Comparison of ENCODE assay signal across 16 mouse cellular contexts in genomic region chr19:34568988-34569895, GRCm38 (mm10). TPM values are rescaled to one million over a fixed set of nuclear protein-coding genes. Genes with fewer than 3 reads are reported as not detected.
DNase-seq lines count a peak whose midpoint lies in the region; ATAC-seq and TF ChIP-seq lines count a peak whose summit lies in the region.
"Had no signal": no experiment of that assay in that cellular context is flagged by ENCODE, and none has a peak within 500 bp of the region (broad histone marks: within the 10 kb centered on the region; RNA-seq: fewer than 3 reads in every experiment).

No protein-coding gene starts in this region.

- H3K4me2 ChIP-seq in kidney, embryonic 15.5 days, result no peak overlapping the region
- H3K4me2 ChIP-seq: hindbrain, embryonic 13.5 days; midbrain, embryonic 13.5 days had no signal

- H3K4me1 ChIP-seq in kidney, embryonic 15.5 days, result peaks cover 16% of the 10 kb centered on the region

- in situ Hi-C loops in Patski (cut with MboI; ENCODE audit: low pct_unique_long_range_greater_than_20kb), result no loop called here

- no peak overlapping the region for H3K9ac ChIP-seq in kidney, embryonic 15.5 days
- H3K9ac ChIP-seq: forebrain, postnatal 0 days; hindbrain, embryonic 13.5 days; midbrain, embryonic 13.5 days had no signal

- POLR2A ChIA-PET in Patski (lab: Charles Lee), result interaction anchor here (1.1 kb wide), 1 partner anchor 15 kb away, joined by 3 read pairs; no protein-coding TSS in a partner anchor

- peak; percentile 37 to 66 for DNase-seq in kidney, adult 8-10 months
- DNase-seq in kidney, postnatal 10 days, result no peak
- peak; percentile 31 for DNase-seq in Patski (ENCODE audit: low read depth, low spot score)
- peak; percentile 44 for DNase-seq in lung, postnatal 25 days (ENCODE audit: low spot score)
- no peak for DNase-seq in thymus, postnatal 10 days (ENCODE audit: low spot score in 2 of 2)
- DNase-seq in left cerebral cortex, adult 11 months (ENCODE audit: low spot score), result no peak
- no peak for DNase-seq in adrenal gland, postnatal 10 days
- DNase-seq: cerebellum, adult 11 months; cerebellum, postnatal 36 days; forebrain, postnatal 0 days; gastrocnemius, postnatal 25 days had no signal

- H3K36me3 ChIP-seq in kidney, embryonic 15.5 days, result 0 out of 2 replicates have a peak, but pooled peaks cover 5% of the 10 kb centered on the region
- H3K36me3 ChIP-seq: hindbrain, embryonic 13.5 days; midbrain, embryonic 13.5 days had no signal

- H3K27me3 ChIP-seq in Patski, result no peaks in the 10 kb centered on the region
- H3K27me3 ChIP-seq in kidney, embryonic 15.5 days, result no peaks in the 10 kb centered on the region
- H3K27me3 ChIP-seq: hindbrain, embryonic 13.5 days; midbrain, embryonic 13.5 days had no signal

- H3K4me3 ChIP-seq in kidney, embryonic 15.5 days (replicated peaks), result no peak overlapping the region
- H3K4me3 ChIP-seq: hindbrain, embryonic 13.5 days; left cerebral cortex, adult 2 months; midbrain, embryonic 13.5 days had no signal

- H3K27ac ChIP-seq in kidney, embryonic 15.5 days, result peak overlapping the region; percentile 60
- H3K27ac ChIP-seq: hindbrain, embryonic 13.5 days; left cerebral cortex, adult 2 months; midbrain, embryonic 13.5 days had no signal

- 57% methylated on average over 7 of the region's 7 CpGs for WGBS in kidney, embryonic 15.5 days

- no peak for TF ChIP-seq CTCF in Patski (IDR thresholded peaks at IDR 0.05)

- CTCF ChIA-PET in Patski (lab: Charles Lee), result interaction anchor here (0.6 to 2.5 kb wide), 9 partner anchors 10 to 62 kb away, joined by 3 to 15 read pairs (median 4); partner anchors contain the start of gene Ifit2

- H3K9me3 ChIP-seq in kidney, embryonic 15.5 days (replicated peaks), result no peaks in the 10 kb centered on the region
- H3K9me3 ChIP-seq: hindbrain, embryonic 13.5 days; midbrain, embryonic 13.5 days had no signal

- ATAC-seq in Patski, result no peak
- no peak for ATAC-seq in kidney, embryonic 15.5 days (replicated peaks; ENCODE audit: low FRiP score)
- ATAC-seq: forebrain, postnatal 0 days; midbrain, embryonic 13.5 days had no signal

RNA-seq across cellular contexts. Expression of gene Ifit3, which starts 14.1 kb away (rescaled TPM):
- 29.7 TPM for polyA plus RNA-seq in Patski (2021)
- polyA plus RNA-seq in kidney, embryonic 15.5 days (2015; fragmentation: Nextera tagmentation; extraction: Ambion mirVana), result 2.0 TPM in 2 replicates
- total RNA-seq in adrenal gland, postnatal 10 days (2021), result 1 to 10 TPM; 2.0 to 3.2 TPM

RNA-seq across cellular contexts. Expression of gene Ifit2, which starts 18.7 kb away (rescaled TPM):
- polyA plus RNA-seq in Patski (2021), result 26.0 TPM
- polyA plus RNA-seq in kidney, embryonic 15.5 days (2015; fragmentation: Nextera tagmentation; extraction: Ambion mirVana), result 9.5 and 9.7 TPM in 2 replicates
- total RNA-seq in adrenal gland, postnatal 10 days (2021), result 1 to 10 TPM; 2.8 to 4.0 TPM

RNA-seq across cellular contexts. Expression of gene Ifit1bl1, which starts 32.5 kb away (rescaled TPM):
- polyA plus RNA-seq in Patski (2021), result 0.41 TPM
- 0.13 and 0.36 TPM in 2 replicates for polyA plus RNA-seq in kidney, embryonic 15.5 days (2015; fragmentation: Nextera tagmentation; extraction: Ambion mirVana)
- total RNA-seq in adrenal gland, postnatal 10 days (2021), result under 1 TPM; 0.15 to 0.30 TPM
- total RNA-seq: gastrocnemius, postnatal 25 days had no signal
- polyA plus RNA-seq: embryonic facial prominence, embryonic 11.5 days had no signal

RNA-seq across cellular contexts. Expression of gene Ifit3b, which starts 38.5 kb away (rescaled TPM):
- polyA plus RNA-seq in Patski (2021), result 9.5 TPM
- polyA plus RNA-seq in kidney, embryonic 15.5 days (2015; fragmentation: Nextera tagmentation; extraction: Ambion mirVana), result 0.88 and 0.99 TPM in 2 replicates
- 1 to 10 TPM in 1 of 2 experiments, under 1 TPM in 1; 0.60 to 1.2 TPM for total RNA-seq in adrenal gland, postnatal 10 days (2021)
- polyA plus RNA-seq: embryonic facial prominence, embryonic 11.5 days had no signal

RNA-seq across cellular contexts. Expression of gene Lipa, which starts 42.0 kb away (rescaled TPM):
- 85.1 TPM for polyA plus RNA-seq in Patski (2021)
- 31.2 and 32.5 TPM in 2 replicates for polyA plus RNA-seq in kidney, embryonic 15.5 days (2015; fragmentation: Nextera tagmentation; extraction: Ambion mirVana)
- 100 to 1,000 TPM; 130 to 133 TPM for total RNA-seq in adrenal gland, postnatal 10 days (2021)

Comparison
In these comparisons a context has a peak if more than half of its experiments do, and no peak if none do; other contexts are left out.
1. DNase-seq: peak in kidney, adult 8-10 months (2 of 2), Patski (single experiment) and lung, postnatal 25 days (single experiment); none in kidney, postnatal 10 days (single experiment), thymus, postnatal 10 days (0 of 2), left cerebral cortex, adult 11 months (single experiment) and adrenal gland, postnatal 10 days (single experiment).
2. RNA of gene Ifit3, which starts 14.1 kb away (polyA plus RNA-seq): 29.7 TPM in Patski (single experiment); 2.0 TPM in kidney, embryonic 15.5 days; every median in the first group is over 10 times any median in the second.